ENCODE assay signal across 12 mouse cellular contexts in genomic region chr4:105705996-105706395, GRCm38 (mm10).
DNase-seq lines count a peak whose midpoint lies in the region; TF ChIP-seq lines count a peak whose summit lies in the region.
"Had no signal": no experiment of that assay in that cellular context is flagged by ENCODE, and none has a peak within 500 bp of the region (broad histone marks: within the 10 kb centered on the region; RNA-seq: fewer than 3 reads in every experiment).

No protein-coding gene starts in this region.

- 83% methylated on average over 6 of the region's 6 CpGs for WGBS in thymus, adult 2 months

- no peak overlapping the region for H3K4me3 ChIP-seq in thymus, adult 2 months (ENCODE audit: control insufficient read depth, insufficient read depth, low read length)
- H3K4me3 ChIP-seq: heart, adult 2 months had no signal

- no peaks in the 10 kb centered on the region for H3K27me3 ChIP-seq in thymus, adult 2 months (ENCODE audit: control insufficient read depth, insufficient read depth, low read length)

- no peaks in the 10 kb centered on the region for H3K4me1 ChIP-seq in thymus, adult 2 months (replicated peaks; ENCODE audit: control insufficient read depth, insufficient read depth, low read length)

- TF ChIP-seq POLR2A in thymus, adult 2 months (IDR thresholded peaks at IDR 0.05; ENCODE audit: control insufficient read depth, extremely low read depth, insufficient read depth, low read length, poor library complexity) = no peak

- no peaks in the 10 kb centered on the region for H3K36me3 ChIP-seq in thymus, adult 2 months (ENCODE audit: control insufficient read depth, insufficient read depth, low read length)

- DNase-seq in adrenal gland, adult (ENCODE audit: inconsistent age in 2 of 2, low spot score in 1 of 2) = peak; percentile 43 to 89
- DNase-seq in adrenal gland, postnatal 4 days (ENCODE audit: low spot score in 2 of 2) = no peak
- DNase-seq in urinary bladder, postnatal 25 days (ENCODE audit: low spot score) = peak; percentile 18
- DNase-seq in urinary bladder, postnatal 10 days (ENCODE audit: low spot score) = no peak
- DNase-seq in lung, postnatal 10 days = peak; percentile 54
- DNase-seq in frontal cortex, adult 2 months (ENCODE audit: extremely low spot score in 1 of 2, low spot score in 1 of 2) = no peak
- no peak for DNase-seq in thymus, adult 2 months
- no peak for DNase-seq in layer of hippocampus, postnatal 14 days (ENCODE audit: low spot score in 2 of 2)
- DNase-seq: heart, adult 2 months; kidney, postnatal 25 days; right cerebral cortex, postnatal 14 days; thymus, postnatal 14 days had no signal

- no peak overlapping the region for H3K27ac ChIP-seq in thymus, adult 2 months (ENCODE audit: control insufficient read depth, insufficient read depth, low read length)
- H3K27ac ChIP-seq: heart, adult 2 months had no signal

- no peak for TF ChIP-seq CTCF in thymus, adult 2 months (IDR thresholded peaks at IDR 0.05; ENCODE audit: borderline replicate concordance, control insufficient read depth, extremely low read depth, insufficient read depth, low read length, poor library complexity)

Comparison
In these comparisons a context has a peak if more than half of its experiments do, and no peak if none do; other contexts are left out.
1. DNase-seq: peak in adrenal gland, adult (2 of 2), urinary bladder, postnatal 25 days (single experiment) and lung, postnatal 10 days (single experiment); none in adrenal gland, postnatal 4 days (0 of 2), urinary bladder, postnatal 10 days (single experiment), frontal cortex, adult 2 months (0 of 2), thymus, adult 2 months (single experiment) and layer of hippocampus, postnatal 14 days (0 of 2).